Mouse (Mus musculus): ENCODE data around the gene Clnk.

- TF ChIP-seq CTCF (IDR thresholded peaks at IDR 0.05; ENCODE audit: extremely low read depth, insufficient read length, insufficient replicate concordance, low read depth, low read length) (no peak), POLR2A (IDR thresholded peaks at IDR 0.05; ENCODE audit: low read depth, low read length) (no peak)
These were observed 3.7 kb downstream of the Clnk start for GRCm38 (mm10) chr5:38872906-38873305.

Measured in small intestine, adult 2 months (tissue).